Mouse (Mus musculus) neural tube, embryonic 11.5 days (tissue): ENCODE data around the gene Arhgef1. TPM values are rescaled to one million over a fixed set of nuclear protein-coding genes. Genes with fewer than 3 reads are reported as not detected.

Experiments used
- ATAC-seq: fragments of 200-750 bp; cut with Nextera tagmentation; 2 replicates; pipeline ENCODE4 v1.8.0; 2017; ENCODE audit warnings: moderate number of reproducible peaks, mild to moderate bottlenecking, moderate TSS enrichment, moderate library complexity; ENCODE audit not compliant: insufficient read depth, low FRiP score, low TSS enrichment
- DNase-seq: peaks from one replicate; pipeline ENCODE4 v3.0.0-alpha.2; 2015; ENCODE audit warnings: low spot score
- H3K27ac ChIP-seq: fragments of 300-500 bp; sonication (generic); 2 replicates; pipeline ENCODE4 v1.5.1; 2014; ENCODE audit warnings: low read depth, mild to moderate bottlenecking, low read length
- H3K27me3 ChIP-seq: fragments of 300-500 bp; sonication (generic); 2 replicates; pipeline ENCODE4 v1.6.1; 2014; ENCODE audit warnings: mild to moderate bottlenecking, low read length, mixed read lengths; ENCODE audit not compliant: control insufficient read depth, insufficient read depth
- H3K36me3 ChIP-seq: fragments of 300-500 bp; sonication (generic); 2 replicates; pipeline ENCODE4 v1.6.1; 2014; ENCODE audit warnings: mild to moderate bottlenecking, low read length, moderate library complexity, mixed read lengths; ENCODE audit not compliant: control insufficient read depth, insufficient read depth
- H3K4me1 ChIP-seq: fragments of 300-500 bp; sonication (generic); 2 replicates; pipeline ENCODE4 v1.6.1; 2014; ENCODE audit warnings: low read length, mixed read lengths; ENCODE audit not compliant: control insufficient read depth, insufficient read depth
- H3K4me2 ChIP-seq: fragments of 300-500 bp; sonication (generic); 2 replicates; pipeline ENCODE4 v1.6.1; 2014; ENCODE audit warnings: low read depth, mild to moderate bottlenecking, moderate library complexity
- H3K4me3 ChIP-seq: fragments of 300-500 bp; sonication (generic); 2 replicates; pipeline ENCODE4 v1.5.1; 2014; ENCODE audit warnings: low read depth, low read length
- H3K9ac ChIP-seq: fragments of 300-500 bp; sonication (generic); 2 replicates; pipeline ENCODE4 v1.6.1; 2014; ENCODE audit warnings: mild to moderate bottlenecking, low read length
- H3K9me3 ChIP-seq: fragments of 300-500 bp; sonication (generic); 2 replicates; pipeline ENCODE4 v1.6.1; 2016; ENCODE audit warnings: low read length; ENCODE audit not compliant: control insufficient read depth
- WGBS: fragments of 180-500 bp; shearing (Covaris S2); extraction: QIAGEN DNeasy Blood & Tissue Kit; methylation state at CpG from one replicate; pipeline ENCODE4 v1.1.7; 2014; 5-methylcytosine and 5-hydroxymethylcytosine counted together
- polyA plus RNA-seq: library from polyadenylated mRNA; unstranded; fragments of >200 nt; fragmentation: Nextera tagmentation; extraction: Ambion mirVana; gene quantifications from 2 replicates; pipeline ENCODE4 v1.2.1, GENCODE M21; 2014

Gene Arhgef1
- polyA plus RNA-seq, 1 experiment from 2014 or later = 52.3 TPM

- Histone ChIP-seq H3K36me3 (no peaks in the 10 kb centered on the region), H3K27ac (no peak overlapping the region), H3K9ac (no peak overlapping the region), H3K4me3 (no peak overlapping the region), H3K9me3 (no peaks in the 10 kb centered on the region), H3K4me1 (0 out of 2 replicates have a peak, but pooled peaks cover 3% of the 10 kb centered on the region), H3K4me2 (no peak overlapping the region), H3K27me3 (no peaks in the 10 kb centered on the region)
- ATAC-seq (no peak), DNase-seq (no peak)
- WGBS = 78% methylated on average over 12 of the region's 12 CpGs
These were observed 67.1 kb downstream of the Arhgef1 start for GRCm38 (mm10) chr7:24969805-24970204.

DNA sequence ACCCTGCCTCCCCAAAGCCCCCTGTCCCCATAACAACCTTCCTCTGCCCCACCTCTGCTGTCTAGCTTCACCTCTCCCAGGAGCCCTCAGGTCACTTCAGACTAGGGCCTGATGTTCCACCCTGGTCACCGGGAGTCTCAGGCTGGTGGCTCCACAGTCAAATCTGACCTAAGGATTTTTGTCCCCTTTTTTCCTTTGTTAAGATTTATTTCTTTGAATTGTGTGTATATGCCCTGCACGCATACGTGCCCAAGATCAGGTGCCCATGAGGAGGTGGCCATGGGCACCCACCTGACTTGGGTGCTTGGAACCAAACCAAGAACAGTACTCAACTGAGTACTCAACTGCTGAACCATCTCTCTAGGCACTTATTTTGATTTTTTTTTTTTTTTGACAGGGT lies 67.6 kb downstream of the Arhgef1 start:
- WGBS = 93% methylated on average over 3 of the region's 3 CpGs
- Histone ChIP-seq H3K36me3 (no peaks in the 10 kb centered on the region), H3K4me1 (0 out of 2 replicates have a peak, but pooled peaks cover 3% of the 10 kb centered on the region), H3K4me2 (no peak overlapping the region), H3K27ac (no peak overlapping the region), H3K9ac (no peak overlapping the region), H3K4me3 (no peak overlapping the region), H3K9me3 (no peaks in the 10 kb centered on the region), H3K27me3 (no peaks in the 10 kb centered on the region)
- ATAC-seq (no peak), DNase-seq (no peak)

GRCm38 (mm10) chr7:24971261-24971971 lies 68.7 kb downstream of the Arhgef1 start:
- Histone ChIP-seq H3K9me3 (no peaks in the 10 kb centered on the region), H3K4me3 (peak overlapping the region; percentile 46), H3K4me2 (peak overlapping the region; percentile 53), H3K27ac (no peak overlapping the region), H3K9ac (no peak overlapping the region; the same call in 1 of the 2 replicates), H3K36me3 (no peaks in the 10 kb centered on the region), H3K27me3 (no peaks in the 10 kb centered on the region), H3K4me1 (0 out of 2 replicates have a peak, but pooled peaks cover 3% of the 10 kb centered on the region)
- ATAC-seq = 0 out of 2 replicates have a peak, but pooled peaks have one; percentile 21
- 10% methylated on average over 19 of the region's 19 CpGs for WGBS
- peak; percentile 47 for DNase-seq

GRCm38 (mm10) chr7:24971972-24972893 lies 69.5 kb downstream of the Arhgef1 start, which contains the start of gene Rabac1:
Gene Rabac1 (minus strand): TSS chr7:24972754.
- H3K9ac ChIP-seq = peak within 1 kb of the TSS; percentile 48
- peak within 1 kb of the TSS; percentile 46 for H3K4me3 ChIP-seq
- DNase-seq (peak; percentile 87), ATAC-seq (peak; percentile 85)
- H3K27me3 ChIP-seq = no peaks in the 10 kb centered on the region
- H3K9me3 ChIP-seq = no peaks in the 10 kb centered on the region
- under 1% methylated on average over 45 of the region's 45 CpGs for WGBS
- H3K4me2 ChIP-seq = peak within 1 kb of the TSS; percentile 53
- H3K4me1 ChIP-seq = 0 out of 2 replicates have a peak, but pooled peaks cover 3% of the 10 kb centered on the region
- H3K36me3 ChIP-seq = no peaks in the 10 kb centered on the region
- no peak within 1 kb of the TSS for H3K27ac ChIP-seq

GRCm38 (mm10) chr7:24973208-24973607 lies 70.5 kb downstream of the Arhgef1 start:
- 86% methylated on average over 4 of the region's 4 CpGs for WGBS

GRCm38 (mm10) chr7:24973902-24974301 lies 71.2 kb downstream of the Arhgef1 start:
- Histone ChIP-seq H3K4me3 (no peak overlapping the region), H3K27ac (no peak overlapping the region), H3K27me3 (no peaks in the 10 kb centered on the region), H3K4me1 (0 out of 2 replicates have a peak, but pooled peaks cover 3% of the 10 kb centered on the region), H3K9me3 (no peaks in the 10 kb centered on the region), H3K4me2 (no peak overlapping the region), H3K9ac (no peak overlapping the region), H3K36me3 (no peaks in the 10 kb centered on the region)
- ATAC-seq = no peak
- WGBS = 75% methylated on average over 5 of the region's 5 CpGs
- DNase-seq = no peak

More at GRCm38 (mm10) chr7:24973208-24973607, 70.5 kb downstream of the Arhgef1 start:
- DNase-seq (no peak), ATAC-seq (no peak)
- Histone ChIP-seq H3K36me3 (no peaks in the 10 kb centered on the region), H3K27ac (no peak overlapping the region), H3K4me3 (no peak overlapping the region), H3K4me1 (0 out of 2 replicates have a peak, but pooled peaks cover 3% of the 10 kb centered on the region), H3K9me3 (no peaks in the 10 kb centered on the region), H3K27me3 (no peaks in the 10 kb centered on the region), H3K9ac (no peak overlapping the region), H3K4me2 (no peak overlapping the region)

DNA sequence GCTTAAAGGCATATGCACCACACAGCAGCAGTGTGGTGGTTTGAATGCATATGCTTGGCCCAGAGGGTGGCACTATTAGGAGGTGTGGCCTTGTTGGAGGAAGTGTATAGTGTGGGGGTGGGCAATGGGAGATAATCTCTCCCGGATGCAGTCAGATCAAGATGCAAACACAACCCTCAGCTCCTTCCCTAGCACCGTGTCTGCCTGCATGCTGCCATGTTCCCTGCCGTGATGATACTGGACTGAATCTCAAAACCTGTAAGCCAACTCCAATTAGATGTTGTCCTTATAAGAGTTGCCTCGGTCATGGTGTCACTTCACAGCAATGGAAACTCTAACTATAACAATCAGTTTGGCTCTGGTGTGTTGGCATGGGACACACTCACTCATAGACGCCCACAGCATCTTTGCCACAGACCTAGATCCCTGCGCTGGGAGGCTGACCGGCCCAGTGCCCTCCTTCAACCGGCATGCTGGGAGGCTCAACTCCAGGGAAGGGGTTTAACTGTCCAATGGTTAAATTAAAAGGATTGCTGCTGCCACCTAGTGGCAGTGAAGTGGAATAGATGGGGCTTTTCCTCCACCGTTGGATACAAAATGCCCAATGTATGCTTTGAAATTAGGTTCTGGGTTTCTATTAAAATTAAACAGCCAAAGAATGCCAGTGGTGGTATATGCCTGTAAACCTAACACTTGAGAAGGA lies 72.3 kb downstream of the Arhgef1 start:
- H3K4me3 ChIP-seq = no peak overlapping the region
- no peaks in the 10 kb centered on the region for H3K36me3 ChIP-seq
- WGBS = 30% methylated on average over 9 of the region's 9 CpGs
- H3K4me1 ChIP-seq = 0 out of 2 replicates have a peak, but pooled peaks cover 3% of the 10 kb centered on the region
- H3K9me3 ChIP-seq = no peaks in the 10 kb centered on the region
- no peak overlapping the region for H3K27ac ChIP-seq
- ATAC-seq = no peak
- no peaks in the 10 kb centered on the region for H3K27me3 ChIP-seq
- DNase-seq = peak; percentile 45
- no peak overlapping the region for H3K9ac ChIP-seq
- H3K4me2 ChIP-seq = no peak overlapping the region
